Mouse (Mus musculus) heart, adult 2 months (tissue): Measurements from ENCODE around the gene Mfsd9.

ENCODE experiments used
- CTCF ChIP-seq: fragments of 200-600 bp; IDR thresholded peaks from 2 replicates; pipeline ENCODE4 v1.8.1; 2022; ENCODE audit warnings: antibody characterized with exemption, mild to moderate bottlenecking, moderate library complexity
- EP300 ChIP-seq: fragments of 200-500 bp; IDR thresholded peaks from 2 replicates; pipeline ENCODE4 v1.6.1; 2011; ENCODE audit warnings: low read depth, low read length, control low read depth; ENCODE audit not compliant: insufficient read depth
- POLR2A ChIP-seq: fragments of 200-500 bp; IDR thresholded peaks from 2 replicates; pipeline ENCODE4 v1.6.1; 2011; ENCODE audit warnings: mild to moderate bottlenecking, low read depth, low read length, control low read depth; ENCODE audit not compliant: insufficient read depth

DNA sequence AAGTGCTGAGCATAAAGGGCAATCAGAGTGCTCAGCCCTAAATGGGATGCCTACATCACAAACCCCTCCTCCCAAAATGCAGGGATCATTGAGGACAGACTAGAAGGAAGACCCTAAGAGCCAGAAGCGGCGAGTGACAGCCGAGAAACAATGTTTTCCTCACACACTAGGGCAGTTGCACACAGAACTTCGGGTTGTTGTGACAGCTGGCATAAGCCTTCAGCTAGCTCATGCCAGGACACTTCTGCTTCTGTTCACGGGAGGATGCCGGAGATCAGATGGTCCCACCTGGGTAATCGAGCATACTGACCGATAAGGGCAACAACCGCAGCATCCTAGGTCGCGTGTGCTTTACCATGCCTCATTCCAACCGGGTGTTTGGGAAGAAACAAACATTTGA lies 13.6 kb upstream of the Mfsd9 start:
- TF ChIP-seq CTCF (no peak), EP300 (no peak), POLR2A (no peak)
